Mouse (Mus musculus) urinary bladder, postnatal 25 days (tissue): ENCODE data around the gene Rnf39.

Experiments used
- DNase-seq: peaks from one replicate; pipeline ENCODE4 v3.0.0; 2022; ENCODE audit warnings: low spot score

Rnf39 gene

DNA sequence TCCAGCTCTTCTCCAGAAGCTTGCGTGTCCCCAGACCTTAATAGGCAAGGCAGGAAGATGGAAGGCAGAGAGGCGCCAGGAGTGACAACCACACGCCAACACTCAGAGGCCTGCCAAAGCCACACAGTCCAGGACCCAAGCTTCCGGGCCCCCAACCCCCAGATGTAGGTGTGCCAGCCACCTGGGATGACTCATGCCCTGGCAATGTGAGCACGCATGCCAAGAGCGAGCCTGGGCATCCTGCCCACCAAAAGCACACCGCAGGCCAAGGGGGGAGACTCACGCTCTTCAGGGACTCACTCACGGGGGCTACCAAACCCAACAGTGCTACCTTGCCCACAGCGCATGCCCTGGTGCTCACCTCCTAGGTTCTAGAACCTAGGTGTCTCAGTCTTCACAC lies 327 bp upstream of the Rnf39 start:
- DNase-seq = peak; percentile 69

DNA sequence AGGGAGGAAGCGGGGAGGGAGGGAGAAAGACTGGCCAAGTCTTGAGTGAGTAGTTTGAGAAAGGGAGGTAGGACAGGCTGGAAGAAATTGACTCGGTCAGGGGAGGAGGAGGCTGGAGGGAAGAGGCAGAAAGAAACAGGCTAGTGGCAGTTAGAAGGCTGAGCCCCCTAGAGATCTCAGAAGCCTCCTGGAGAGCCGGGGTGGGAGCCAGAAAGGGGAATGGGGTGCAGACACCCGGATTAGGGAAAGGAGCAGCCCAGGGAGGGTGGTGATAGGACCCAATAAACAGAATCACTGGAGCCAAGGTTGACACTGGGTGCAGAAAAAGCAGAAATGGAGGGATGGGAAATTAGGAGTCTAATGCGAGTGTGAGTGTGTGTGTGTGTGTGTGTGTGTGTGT lies 973 bp downstream of the Rnf39 start:
- no peak for DNase-seq

DNA sequence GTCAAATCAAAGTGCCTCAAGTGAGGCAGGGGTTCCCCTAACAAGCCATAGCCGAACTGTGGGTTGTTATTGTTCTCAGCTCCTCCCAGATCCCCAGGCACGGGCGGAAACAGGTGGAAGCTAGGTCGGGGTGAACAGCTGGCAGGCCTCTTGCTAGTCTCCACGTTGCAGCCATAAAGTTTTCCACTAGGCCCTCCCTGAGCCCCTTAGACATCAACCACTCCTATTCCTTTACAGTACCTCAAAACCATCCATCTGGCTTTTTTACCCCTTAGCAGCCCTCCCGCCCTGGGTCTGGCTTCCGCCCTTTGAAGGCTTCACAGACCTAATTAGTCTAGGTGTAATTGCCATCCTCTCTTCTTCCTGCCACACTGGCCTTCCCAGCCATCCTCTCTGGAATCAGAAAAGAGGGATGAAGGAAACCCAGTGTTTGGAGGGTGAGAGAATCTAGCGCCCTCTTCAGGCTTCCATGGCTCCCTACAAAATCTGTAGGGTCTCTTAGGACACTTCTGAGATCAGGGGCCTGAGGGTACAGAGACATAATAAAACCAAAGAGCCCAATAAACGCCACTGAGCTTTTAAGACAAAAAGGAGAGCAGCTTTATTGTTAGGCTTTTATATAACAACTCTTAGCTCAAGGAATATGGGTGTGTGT lies 1.5 kb downstream of the Rnf39 start:
- no peak for DNase-seq

GRCm38 (mm10) chr17:36947051-36947819 lies 4.5 kb downstream of the Rnf39 start:
- peak; percentile 38 for DNase-seq

DNA sequence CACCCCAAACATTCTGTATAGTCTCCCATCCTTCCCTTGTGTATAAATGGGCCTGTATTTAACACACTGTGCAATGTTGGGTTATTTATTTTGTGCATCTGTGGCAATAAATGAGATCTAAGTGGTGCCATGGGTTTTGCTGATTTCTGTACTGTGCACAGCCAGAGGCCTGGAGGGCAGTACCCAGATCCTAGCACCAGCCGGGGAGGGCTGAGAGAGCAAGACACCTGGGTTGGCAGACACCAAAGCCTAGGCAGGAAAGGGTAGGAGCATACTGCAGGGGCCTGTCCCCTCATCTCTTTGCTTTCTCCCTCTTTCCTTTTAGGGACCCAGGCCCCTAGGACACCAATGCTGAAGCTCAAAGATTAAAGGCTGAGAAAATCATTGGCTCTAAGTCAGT lies 5.6 kb downstream of the Rnf39 start:
- no peak for DNase-seq

DNA sequence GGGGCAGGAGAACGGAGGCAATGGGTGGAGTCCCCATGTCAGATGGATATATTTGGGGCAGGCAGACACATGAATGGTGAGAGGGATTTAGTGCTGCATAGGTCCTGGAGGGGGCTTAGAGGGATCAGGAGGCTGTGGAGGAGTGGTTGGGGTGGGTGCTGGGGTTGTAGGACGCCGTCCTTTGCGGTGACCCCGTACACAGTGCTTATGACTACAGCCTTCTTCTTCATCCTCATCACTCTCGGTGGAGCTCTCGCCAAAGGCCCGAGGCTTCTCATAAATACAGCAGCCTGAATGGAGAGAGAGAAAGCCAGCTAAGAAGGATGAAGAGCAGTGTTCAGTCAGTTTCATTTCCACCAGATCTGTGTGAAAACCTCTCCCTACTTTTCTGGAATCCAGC lies 6.5 kb downstream of the Rnf39 start:
- DNase-seq = no peak

GRCm38 (mm10) chr17:36950981-36951947 lies 8.5 kb downstream of the Rnf39 start, which contains the start of gene Ppp1r11:
Gene Ppp1r11, minus strand, starts transcription at chr17:36951741.
- peak; percentile 89 for DNase-seq

GRCm38 (mm10) chr17:36952631-36953030 lies 9.9 kb downstream of the Rnf39 start:
- no peak for DNase-seq

DNA sequence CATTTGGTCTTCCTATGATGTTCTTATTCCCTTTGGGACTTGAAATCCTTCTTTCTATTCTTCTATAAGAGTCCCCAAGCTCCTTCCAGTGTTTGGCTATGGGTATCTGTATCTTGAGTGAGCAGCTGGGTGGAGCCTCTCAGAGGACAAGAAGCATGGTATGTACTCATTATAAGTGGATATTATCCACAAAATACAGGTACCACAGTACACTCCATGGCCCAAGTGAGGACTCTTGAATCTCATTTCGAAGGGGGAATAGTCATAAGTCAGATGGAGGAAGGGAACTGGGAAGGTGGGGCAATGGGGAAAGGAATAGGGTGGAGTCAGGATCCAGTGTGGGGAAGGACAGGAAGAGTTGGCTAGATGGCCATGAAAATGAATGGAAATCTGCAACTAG lies 10.3 kb downstream of the Rnf39 start:
- DNase-seq = no peak

DNA sequence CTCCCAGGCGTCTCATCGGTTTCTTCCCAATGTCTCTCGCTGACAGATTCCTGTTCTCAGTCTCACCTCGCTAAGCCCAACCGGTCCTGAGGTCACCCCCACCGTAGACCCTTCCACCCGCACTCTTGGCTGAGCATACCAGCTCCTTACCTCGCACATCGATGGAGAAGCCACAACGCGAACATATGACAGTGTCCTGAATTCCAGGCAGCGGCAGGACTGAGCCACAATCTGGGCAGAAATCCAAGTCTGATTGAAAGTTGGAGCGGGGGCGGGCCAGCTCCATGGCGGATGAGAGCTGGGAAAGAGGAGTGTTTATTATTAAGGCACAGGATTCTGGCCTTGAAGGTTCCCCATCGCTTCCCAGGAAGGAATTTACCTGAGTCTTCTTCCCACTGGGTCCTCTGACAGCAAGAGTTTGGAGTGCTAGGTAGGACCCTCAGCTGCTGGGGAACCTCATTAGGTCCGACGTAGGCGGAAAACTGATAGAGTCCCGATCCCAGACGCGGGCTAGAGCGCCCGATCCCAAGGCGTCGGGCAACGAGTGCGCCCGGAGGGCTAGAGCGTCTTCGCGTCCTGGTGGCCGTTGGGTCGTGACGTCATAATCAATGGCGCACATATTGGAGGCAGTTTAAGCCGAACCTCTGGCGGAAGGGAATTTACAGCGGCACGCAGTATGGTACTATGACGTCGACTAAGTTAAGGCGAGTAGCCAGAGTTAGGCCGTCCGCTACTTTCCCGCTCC lies 15.5 kb downstream of the Rnf39 start, which contains the start of the genes Znrd1 and Znrd1as:
TSS of gene Znrd1 (minus strand) at position 561 of the 745 bp plus-strand sequence.
TSS of gene Znrd1as (plus strand) at position 594 of the 745 bp plus-strand sequence.
- peak; percentile 89 for DNase-seq

- DNase-seq = peak; percentile 8
Observed at GRCm38 (mm10) chr17:36958884-36959283, 16.2 kb downstream of the Rnf39 start.

DNA sequence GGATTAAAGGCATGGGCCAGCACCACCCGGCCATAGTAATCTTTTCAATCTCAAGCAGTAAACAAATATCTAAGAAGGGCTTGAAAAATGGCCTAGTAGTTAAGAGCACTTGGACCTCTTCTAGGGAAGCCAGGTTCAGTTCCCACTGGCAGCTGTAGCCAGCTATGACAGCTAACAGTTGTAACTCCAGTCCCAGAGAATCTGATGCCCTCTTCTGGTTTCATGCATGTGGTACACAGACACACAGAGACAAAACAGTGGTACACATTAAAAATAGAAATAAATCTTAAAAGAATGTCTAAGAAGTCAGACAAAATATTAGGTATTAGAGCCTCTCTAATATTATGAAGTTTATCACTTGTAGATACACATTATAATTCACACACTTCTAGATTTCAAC lies 18.4 kb downstream of the Rnf39 start:
- no peak for DNase-seq

DNA sequence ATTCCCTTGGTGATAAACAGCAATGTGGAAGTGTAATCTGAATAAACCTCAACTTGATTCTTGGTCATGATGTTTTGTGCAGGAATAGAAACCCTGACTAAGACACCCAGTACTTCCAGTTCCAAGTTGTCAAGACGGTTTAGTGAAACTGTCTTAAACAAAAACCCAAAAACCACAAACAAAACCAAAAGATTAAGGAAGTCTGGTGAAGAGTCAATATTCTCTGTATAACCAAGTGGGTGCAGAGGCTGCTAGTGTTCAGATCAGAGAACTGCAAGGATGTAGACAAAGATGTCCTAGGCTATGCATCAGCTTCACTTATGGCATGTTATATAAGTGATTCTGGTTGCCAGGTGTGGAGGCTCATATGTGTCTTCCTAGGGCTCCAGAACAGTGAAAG lies 24.2 kb downstream of the Rnf39 start:
- no peak for DNase-seq

GRCm38 (mm10) chr17:36970316-36970890 lies 27.7 kb downstream of the Rnf39 start:
- no peak for DNase-seq

DNA sequence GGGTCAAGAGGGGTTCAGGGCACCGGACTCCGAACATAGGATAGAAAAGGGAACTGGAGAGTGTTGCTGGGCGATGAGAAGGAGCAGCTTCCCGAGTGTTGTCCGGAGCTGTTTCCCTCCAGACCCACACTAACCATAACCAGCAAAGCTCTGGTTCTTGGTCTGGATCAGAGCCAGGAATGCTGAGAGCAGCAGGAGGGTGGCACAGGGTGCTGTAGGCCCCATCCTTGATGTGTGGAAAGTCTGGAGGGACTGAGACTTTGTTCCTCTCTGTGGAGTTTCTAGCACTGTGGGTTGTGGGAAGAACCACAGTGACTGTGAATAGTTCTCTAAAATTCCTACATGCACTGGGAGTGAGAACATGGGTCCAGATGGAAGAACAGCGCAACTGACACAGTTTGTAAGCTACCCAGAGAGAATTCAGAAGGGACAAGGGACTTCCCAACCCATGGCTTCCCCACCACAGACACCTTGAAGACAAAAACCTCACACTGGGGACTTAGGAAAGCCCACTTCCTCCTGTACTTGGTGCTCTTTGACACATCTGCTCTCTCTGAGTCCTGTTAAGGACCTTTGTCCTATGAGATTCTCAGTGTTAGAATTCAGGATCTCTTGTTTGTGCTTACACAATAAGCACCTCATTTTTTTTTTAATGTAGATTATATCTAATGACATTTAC lies 28.6 kb downstream of the Rnf39 start:
- DNase-seq = no peak

DNA sequence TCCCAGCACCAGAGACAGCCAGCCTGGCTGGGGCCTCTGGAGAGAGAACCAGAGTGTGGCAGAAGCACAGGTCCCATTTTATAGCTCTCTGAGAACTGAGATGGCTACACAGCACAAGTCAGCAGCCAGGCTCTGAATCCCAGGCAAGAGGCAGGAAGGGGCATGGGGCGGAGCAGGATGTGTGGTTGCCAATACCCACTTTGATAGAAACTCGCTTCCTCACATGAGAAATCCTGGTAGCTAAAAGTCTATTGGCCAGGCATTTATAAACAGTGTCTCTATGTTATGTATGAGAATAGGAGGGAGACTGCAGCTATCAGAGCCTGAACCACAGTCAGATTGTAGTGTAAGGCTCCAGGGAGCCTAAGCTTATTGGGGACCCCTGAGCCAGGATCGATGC lies 30.1 kb downstream of the Rnf39 start:
- no peak for DNase-seq

DNA sequence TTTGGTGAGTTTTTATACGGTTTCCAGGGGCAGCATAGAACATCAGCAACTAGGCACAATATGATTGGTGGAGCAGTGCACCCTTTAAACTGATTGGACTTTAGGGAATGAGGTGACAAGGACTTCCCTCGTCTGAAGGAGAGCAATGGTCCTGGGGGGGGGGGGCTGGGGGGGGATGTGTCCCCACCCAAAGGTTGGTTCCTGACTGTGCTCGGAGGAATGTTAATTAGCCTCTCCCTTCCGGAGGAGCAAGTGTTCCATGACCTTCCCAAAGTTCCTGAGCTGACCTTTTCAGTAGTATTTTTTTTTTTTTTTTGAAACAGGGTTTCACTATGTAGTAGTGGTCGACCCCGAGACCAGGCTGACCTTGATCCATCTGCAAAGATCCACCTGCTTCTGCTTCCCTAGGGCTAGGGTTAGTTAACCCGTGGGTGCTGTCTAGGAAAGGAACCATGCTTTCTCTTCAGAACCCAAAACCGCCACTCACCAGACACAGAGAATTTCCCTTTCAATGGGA lies 30.6 kb downstream of the Rnf39 start:
- DNase-seq = no peak

DNA sequence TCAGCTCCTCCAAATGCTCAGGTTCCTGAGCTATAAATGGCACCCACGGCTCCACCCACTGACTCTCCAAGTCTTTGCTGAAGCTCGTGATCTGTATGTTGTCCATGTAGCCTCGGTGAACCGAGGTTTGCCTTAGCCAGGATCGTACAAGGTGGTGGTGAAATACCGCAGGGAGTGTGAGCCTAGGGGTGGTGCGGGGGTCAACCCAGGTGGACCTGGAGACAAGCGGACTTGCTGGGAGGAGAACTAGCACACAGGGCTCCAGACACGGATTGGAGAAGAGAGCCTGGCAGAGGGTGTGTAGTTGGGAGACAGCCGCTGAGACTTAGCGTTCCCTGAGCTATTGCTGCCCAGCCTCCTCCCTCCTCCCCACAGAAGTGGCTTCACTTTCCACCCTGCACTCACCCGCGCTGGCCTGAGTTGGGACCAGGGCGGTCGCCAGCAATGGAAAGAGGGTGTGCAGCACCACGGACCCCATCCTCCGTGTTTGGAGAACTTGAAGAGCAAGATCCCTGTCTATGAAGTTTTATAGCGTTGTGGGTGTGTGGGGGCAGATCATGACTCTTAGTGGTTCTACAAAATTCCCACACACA lies 38.6 kb downstream of the Rnf39 start, which contains the start of gene 2410137M14Rik:
TSS of gene 2410137M14Rik (minus strand) at position 17 of the 593 bp plus-strand sequence.
- peak; percentile 11 for DNase-seq

DNA sequence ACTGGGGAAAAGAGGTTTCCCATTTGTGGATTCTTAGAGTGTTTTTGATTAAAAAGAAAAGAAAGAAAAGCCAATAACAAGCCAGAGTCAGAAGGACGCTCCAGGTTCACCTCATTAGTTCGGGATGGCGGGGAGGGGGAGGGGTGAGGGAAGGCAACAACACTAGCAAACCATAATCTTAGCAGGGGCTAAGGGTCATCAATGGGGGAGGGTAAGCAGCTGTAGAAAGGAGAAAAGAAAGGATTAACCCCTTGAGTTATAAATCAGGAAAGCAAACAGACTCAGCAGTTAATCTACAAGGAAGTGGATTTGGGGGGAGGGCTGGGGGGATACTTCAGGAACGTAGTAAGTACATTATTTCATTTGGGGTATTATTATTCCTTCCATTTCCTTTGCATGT lies 39.1 kb downstream of the Rnf39 start:
- DNase-seq = no peak
